Mouse (Mus musculus): ENCODE results near the gene Dxo. TPM values are rescaled to one million over a fixed set of nuclear protein-coding genes. Genes with fewer than 3 reads are reported as not detected.
"Not testable (repeated sequence)": the region's sequence is repeated elsewhere in the genome, so short reads cannot be mapped to it uniquely, and the experiment has no call there.

The Dxo gene
- total RNA-seq, 2 experiments from 2014 or later, result 32.1 to 37.8 TPM

DNA sequence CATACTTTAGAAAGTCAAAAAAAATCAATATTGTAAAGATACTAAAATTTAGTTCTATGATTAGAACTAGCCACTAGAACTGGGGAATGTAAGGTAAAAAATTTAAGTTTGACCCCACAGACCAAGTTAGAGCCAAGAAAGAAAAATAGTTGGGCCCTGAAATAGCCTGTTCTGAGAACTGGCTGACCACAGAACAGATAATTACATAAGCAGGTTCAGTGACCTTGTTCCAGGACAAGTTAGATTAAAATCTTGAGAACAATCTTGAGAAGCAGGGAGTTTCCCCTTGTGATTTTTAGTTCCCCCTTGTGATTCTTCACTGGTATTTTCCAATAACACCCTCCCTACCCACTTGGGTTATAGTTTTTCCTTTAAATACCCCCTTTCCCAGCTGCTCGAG, 6.0 kb upstream of the Dxo start:
- DNase-seq (ENCODE audit: low spot score in 2 of 2), result not testable (repeated sequence)

DNA sequence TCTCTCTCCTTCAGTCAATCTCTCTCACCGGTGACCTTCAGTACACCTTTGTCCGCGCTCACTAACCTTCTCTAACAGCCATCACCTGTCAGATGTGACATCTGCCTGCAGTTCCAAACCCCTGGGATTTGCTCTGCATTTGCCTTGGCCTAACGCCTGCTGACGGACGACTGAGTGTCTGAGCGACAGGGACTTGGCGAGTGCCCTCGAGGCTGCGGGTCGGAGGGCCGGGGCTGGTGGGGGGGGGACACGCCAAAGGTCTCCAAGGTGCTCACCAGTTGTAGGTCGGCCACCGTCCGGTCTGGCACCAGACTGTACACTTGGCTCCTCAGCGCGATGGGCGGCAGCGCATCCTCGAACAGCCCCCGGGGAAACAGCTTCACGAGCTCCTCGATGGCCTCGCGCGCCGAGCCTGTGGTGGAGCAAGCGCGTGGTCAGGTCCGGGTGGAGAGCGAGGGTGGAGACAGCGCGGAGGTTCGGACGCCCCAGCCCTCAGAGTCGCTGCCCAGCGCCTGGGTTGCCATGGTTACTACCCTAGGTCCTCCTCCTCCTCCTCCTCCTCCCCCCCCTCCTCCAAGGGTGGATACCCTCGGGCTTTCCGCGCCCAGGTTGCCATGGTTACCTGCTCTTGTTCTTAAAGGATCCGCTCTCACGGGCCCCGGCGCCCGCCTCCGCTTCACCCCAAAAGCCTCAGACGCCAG, 514 bp upstream of the Dxo start:
- no peak for DNase-seq (ENCODE audit: low spot score in 2 of 2)

GRCm38 (mm10) chr17:34837464-34838324, 875 bp downstream of the Dxo start:
- DNase-seq (ENCODE audit: low spot score in 2 of 2), result no peak

GRCm38 (mm10) chr17:34838785-34839184, 2.0 kb downstream of the Dxo start:
- DNase-seq (ENCODE audit: low spot score in 2 of 2), result no peak

DNA sequence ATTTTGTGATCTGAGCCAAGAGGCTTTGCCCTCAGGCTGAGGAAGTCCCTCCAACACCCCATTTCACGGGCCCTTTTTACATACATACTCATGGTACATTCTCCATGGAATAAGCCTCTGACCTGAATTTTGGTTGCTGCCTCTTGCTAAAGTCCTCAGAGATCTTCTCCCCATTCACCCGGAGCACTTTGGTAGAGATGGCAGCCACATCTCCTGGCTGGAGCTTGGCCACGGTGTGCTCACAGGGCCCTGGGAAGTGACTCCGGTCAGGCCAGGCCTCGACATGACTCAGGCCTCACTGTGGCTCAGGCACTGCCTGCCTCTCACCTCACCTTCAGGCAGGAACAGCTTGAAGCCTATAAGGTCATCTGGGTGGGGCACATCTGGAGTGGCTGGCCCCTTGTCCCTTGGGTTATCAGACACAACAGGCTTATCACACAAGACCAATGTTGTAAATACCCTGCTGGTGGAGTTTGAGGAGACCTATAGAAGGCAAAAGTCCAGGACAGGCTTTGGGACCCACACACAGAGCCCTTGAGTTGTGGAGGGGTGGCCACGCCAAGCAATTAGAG, 4.0 kb downstream of the Dxo start:
- no peak for DNase-seq (ENCODE audit: low spot score in 2 of 2)

GRCm38 (mm10) chr17:34844884-34845283, 8.1 kb downstream of the Dxo start:
- no peak for DNase-seq (ENCODE audit: low spot score in 2 of 2)

DNA sequence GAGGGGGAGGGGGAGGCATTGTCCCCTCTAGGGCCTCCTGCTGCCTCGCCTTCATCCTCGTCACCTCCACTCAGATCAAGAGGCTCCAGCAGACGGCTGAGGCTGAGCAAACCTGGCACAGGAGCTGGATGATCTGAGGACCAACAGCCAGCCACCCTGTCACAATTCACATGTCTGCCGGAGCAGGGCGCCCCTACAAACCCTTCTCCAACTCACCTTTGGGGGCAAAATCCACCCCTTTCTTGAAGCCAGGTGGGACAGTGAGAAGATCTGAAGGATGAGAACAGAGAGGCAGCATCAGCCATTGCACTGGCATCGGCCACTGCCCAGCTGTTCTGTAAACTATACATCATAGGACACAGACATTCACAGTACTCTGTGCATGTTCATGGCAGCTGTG, 10.4 kb downstream of the Dxo start:
- no peak for DNase-seq (ENCODE audit: low spot score in 2 of 2)

- no peak for DNase-seq (ENCODE audit: low spot score in 2 of 2)
These were observed 10.8 kb downstream of the Dxo start for GRCm38 (mm10) chr17:34847615-34848014.

DNA sequence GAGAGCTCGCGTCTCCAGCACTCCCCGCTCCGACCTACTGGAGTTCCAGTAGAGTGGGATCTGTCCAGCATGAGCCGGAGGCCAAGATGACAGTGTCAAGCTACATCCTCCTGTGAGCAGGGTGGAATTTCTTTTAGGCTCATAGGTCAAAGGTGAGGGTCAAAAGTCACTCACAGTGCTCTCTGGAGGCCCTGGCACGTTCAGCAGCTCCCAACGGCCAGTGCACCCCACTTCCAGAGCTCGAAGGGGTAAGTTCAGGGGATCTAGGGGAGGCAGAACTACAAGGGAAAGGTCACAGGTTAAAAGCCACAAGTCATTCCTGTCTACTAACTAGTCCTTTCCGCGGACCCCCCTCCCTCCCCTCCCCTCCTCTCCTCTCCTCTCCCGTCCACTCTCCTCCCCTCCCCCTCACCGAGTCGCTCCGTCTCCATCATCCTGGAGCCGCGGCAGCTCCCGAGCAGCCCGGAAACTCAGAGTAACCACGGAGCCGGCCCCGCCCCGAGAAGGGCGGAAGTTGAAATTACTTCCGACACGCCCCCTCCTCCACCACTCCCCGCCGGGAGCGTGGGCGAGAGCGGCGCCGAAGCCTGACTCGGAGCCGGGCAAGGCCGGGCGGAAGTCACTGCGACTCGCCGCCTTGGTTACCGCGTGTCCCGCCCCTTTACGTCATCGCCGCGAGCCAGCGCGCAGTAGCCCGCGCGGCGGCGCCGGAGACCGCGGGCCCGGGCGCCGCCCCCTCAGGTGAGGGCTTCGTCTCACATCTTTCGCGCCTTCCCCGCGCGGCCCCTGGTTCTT, 13.1 kb downstream of the Dxo start, which contains the start of the genes Skiv2l and Nelfe:
Gene Skiv2l (minus strand): TSS at position 489 of the 795 bp plus-strand sequence.
Gene Nelfe (plus strand): TSS at position 670 of the 795 bp plus-strand sequence.
- DNase-seq (ENCODE audit: low spot score in 2 of 2), result peak; percentile 98 to 99

DNA sequence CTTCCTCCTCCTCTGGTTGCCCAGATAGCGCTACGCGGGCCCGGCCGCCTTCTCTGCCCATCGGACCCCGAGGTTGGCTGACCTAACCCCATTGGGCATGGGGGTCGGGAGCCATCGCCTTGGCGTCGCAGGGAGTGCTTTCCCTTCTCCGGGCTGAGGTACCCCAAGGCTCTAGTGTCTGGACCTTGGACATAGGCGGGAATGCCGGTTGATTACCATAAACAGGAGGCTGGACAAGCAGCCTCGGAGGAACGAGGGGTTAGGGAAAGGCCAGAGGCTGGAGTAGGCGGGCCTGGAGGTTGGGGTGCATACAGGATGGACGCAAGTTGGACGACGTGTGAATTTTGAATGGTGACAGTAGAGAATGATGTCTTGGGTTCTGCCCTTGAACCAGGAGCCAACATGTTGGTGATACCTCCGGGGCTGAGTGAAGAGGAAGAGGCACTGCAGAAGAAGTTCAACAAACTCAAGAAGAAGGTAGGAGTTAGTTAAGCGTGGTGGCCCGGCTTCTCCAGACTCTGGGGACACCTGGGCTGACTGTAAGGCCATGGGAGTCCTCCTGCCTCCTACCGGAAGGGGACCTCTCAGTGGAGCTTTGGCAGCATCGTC, 13.8 kb downstream of the Dxo start:
- DNase-seq (ENCODE audit: low spot score in 2 of 2), result no peak

GRCm38 (mm10) chr17:34853511-34853910, 16.7 kb downstream of the Dxo start:
- no peak for DNase-seq (ENCODE audit: low spot score in 2 of 2)

- no peak for DNase-seq (ENCODE audit: low spot score in 2 of 2)
These were observed 17.9 kb downstream of the Dxo start for GRCm38 (mm10) chr17:34854761-34855160.

DNA sequence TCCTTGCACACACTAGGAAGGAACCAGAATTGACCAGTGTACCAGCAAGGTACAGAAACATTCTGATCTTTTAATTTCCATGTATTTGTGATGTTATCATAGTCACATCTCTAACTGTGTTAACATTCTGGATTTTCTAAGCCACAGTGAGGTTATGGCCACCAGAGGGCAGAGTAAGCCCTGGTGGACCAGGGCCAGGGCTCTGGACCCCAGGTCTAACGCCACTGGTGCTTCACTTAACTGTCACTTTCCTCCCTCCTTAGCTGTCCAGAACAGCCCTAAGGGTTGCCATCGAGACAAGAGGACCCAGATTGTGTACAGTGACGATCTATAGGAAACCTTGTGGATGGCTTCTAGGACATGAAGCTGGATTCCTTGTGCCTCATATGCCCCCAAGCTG, 19.0 kb downstream of the Dxo start:
- peak; percentile 17 to 42 for DNase-seq (ENCODE audit: low spot score in 2 of 2)

DNA sequence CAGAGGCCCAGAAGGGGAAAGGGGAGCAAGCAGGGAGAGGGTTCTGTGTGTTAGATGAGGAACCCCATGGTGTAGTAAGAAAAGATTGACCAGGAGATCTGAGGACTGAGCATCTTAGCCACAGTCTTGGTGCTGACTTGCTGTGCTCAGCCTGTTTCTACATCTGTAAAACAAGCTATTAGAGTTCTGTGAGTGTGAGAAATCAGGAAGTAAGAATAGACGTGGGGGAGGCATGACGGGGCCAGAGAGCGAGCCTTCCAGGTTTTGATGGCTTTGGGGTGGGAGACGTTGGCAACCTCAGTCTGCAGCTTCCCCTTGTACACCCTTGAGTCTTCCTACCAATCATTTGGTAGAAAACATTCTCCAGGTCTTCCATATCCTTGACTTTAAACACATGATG, 21.9 kb downstream of the Dxo start:
- no peak for DNase-seq (ENCODE audit: low spot score in 2 of 2)

- DNase-seq (ENCODE audit: low spot score in 2 of 2), result no peak
These were observed 23.7 kb downstream of the Dxo start for GRCm38 (mm10) chr17:34860514-34860913.

DNA sequence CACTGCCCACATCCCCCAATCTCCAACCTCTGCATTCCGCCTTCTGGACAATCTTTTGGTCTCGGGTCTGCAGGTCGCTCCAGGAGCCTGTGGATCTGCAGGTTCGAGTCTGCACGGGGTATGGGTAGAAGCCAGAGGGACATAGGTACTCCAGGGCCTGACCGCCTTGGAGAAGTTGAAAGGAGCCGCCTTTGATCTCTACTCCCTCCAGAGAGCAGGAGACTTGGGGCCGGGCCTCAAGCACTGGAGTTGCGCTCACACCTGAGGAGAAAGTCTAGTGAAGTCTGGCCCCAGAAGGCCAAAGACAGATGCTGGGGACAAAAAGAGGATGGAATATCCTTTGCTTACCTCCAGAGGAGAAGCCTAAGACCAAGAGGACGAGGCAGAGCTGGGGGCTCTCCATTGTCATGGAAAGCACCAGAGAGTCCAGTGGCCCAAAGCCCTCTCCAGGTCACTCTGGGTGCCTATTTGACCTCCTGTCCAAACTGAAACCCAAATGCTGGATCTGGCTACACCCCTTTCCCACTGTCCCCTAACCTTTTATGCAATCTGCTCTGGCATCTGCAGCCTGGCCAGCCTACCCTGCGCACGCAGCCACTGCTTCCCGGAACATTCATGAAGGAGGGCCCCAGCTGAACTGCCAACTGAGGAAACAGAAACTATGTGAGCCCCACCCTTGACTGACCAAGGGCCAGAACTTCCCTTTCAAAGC, 25.0 kb downstream of the Dxo start:
- no peak for DNase-seq (ENCODE audit: low spot score in 2 of 2)

DNA sequence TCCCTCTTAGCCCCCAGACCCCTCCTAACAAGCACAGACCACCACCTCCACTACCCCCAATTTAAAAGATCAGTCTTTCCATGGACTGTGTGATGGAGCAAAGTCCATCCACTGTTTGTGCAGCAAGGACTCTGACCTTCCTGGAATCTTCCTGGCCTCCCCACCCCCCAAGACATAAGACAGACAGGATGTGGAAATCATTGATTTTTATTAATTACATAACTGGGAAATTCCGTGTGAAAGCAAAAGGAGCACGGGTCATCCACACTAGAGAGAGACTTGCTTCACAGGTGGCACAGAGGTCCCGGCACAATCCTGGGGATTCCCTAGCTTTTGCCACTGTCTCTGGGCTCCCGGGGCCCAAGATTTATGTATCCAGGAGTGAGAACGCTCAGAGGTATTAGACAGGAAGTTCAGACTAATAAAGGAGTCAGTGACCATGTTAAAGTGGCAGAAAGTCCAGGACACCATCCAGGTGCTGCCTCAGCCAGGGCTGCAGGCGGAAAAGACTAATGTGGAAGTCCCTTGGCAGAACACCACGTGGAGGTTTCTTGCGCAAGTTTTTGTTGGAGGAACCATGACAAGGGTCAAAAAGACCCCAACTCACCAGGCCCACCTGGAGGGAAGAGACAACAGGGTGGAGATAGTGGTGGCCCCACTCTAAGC, 25.7 kb downstream of the Dxo start, which contains the start of gene Cfb:
Gene Cfb (minus strand): TSS at position 103 of the 666 bp plus-strand sequence.
- DNase-seq (ENCODE audit: low spot score in 2 of 2), result no peak

GRCm38 (mm10) chr17:34865981-34866380, 29.2 kb downstream of the Dxo start:
- DNase-seq (ENCODE audit: low spot score in 2 of 2), result no peak

- no peak for DNase-seq (ENCODE audit: low spot score in 2 of 2)
These were observed 37.5 kb downstream of the Dxo start for GRCm38 (mm10) chr17:34874321-34874720.
